Mouse (Mus musculus): ENCODE measurements around the gene Abcg1.

Gene Abcg1

GRCm38 (mm10) chr17:31040421-31040820, 17.1 kb upstream of the Abcg1 start:
- DNase-seq (ENCODE audit: low read depth, low spot score): no peak

GRCm38 (mm10) chr17:31042751-31043150, 14.7 kb upstream of the Abcg1 start:
- no peak for DNase-seq (ENCODE audit: low read depth, low spot score)

GRCm38 (mm10) chr17:31057891-31058744, 643 bp downstream of the Abcg1 start:
- DNase-seq (ENCODE audit: low read depth, low spot score): no peak

- DNase-seq (ENCODE audit: low read depth, low spot score): no peak
Observed at GRCm38 (mm10) chr17:31058745-31059085, 1.2 kb downstream of the Abcg1 start.

- no peak for DNase-seq (ENCODE audit: low read depth, low spot score)
Observed at GRCm38 (mm10) chr17:31060196-31060587, 2.7 kb downstream of the Abcg1 start.

- DNase-seq (ENCODE audit: low read depth, low spot score): no peak
Observed at GRCm38 (mm10) chr17:31060588-31061345, 3.3 kb downstream of the Abcg1 start.

- DNase-seq (ENCODE audit: low read depth, low spot score): no peak
Observed at GRCm38 (mm10) chr17:31061346-31062095, 4.0 kb downstream of the Abcg1 start.

- DNase-seq (ENCODE audit: low read depth, low spot score): no peak
Observed at GRCm38 (mm10) chr17:31066058-31066457, 8.6 kb downstream of the Abcg1 start.

GRCm38 (mm10) chr17:31067051-31067450, 9.6 kb downstream of the Abcg1 start:
- DNase-seq (ENCODE audit: low read depth, low spot score): no peak

GRCm38 (mm10) chr17:31069121-31069520, 11.6 kb downstream of the Abcg1 start:
- DNase-seq (ENCODE audit: low read depth, low spot score): no peak

GRCm38 (mm10) chr17:31069845-31070244, 12.4 kb downstream of the Abcg1 start:
- no peak for DNase-seq (ENCODE audit: low read depth, low spot score)

GRCm38 (mm10) chr17:31070403-31071185, 13.1 kb downstream of the Abcg1 start:
- no peak for DNase-seq (ENCODE audit: low read depth, low spot score)

GRCm38 (mm10) chr17:31071421-31072301, 14.2 kb downstream of the Abcg1 start:
- no peak for DNase-seq (ENCODE audit: low read depth, low spot score)

GRCm38 (mm10) chr17:31072872-31073271, 15.4 kb downstream of the Abcg1 start:
- no peak for DNase-seq (ENCODE audit: low read depth, low spot score)

- peak; percentile 96 for DNase-seq (ENCODE audit: low read depth, low spot score)
Observed at GRCm38 (mm10) chr17:31073273-31074052, 16.0 kb downstream of the Abcg1 start.

GRCm38 (mm10) chr17:31074053-31074590, 16.6 kb downstream of the Abcg1 start:
- DNase-seq (ENCODE audit: low read depth, low spot score): no peak

GRCm38 (mm10) chr17:31074666-31075065, 17.2 kb downstream of the Abcg1 start:
- peak; percentile 20 for DNase-seq (ENCODE audit: low read depth, low spot score)

- DNase-seq (ENCODE audit: low read depth, low spot score): no peak
Observed at GRCm38 (mm10) chr17:31075471-31075870, 18.0 kb downstream of the Abcg1 start.

GRCm38 (mm10) chr17:31077561-31077960, 20.1 kb downstream of the Abcg1 start:
- peak; percentile 32 for DNase-seq (ENCODE audit: low read depth, low spot score)
